Mouse (Mus musculus): ENCODE measurements around the gene Olfr497. TPM values are rescaled to one million over a fixed set of nuclear protein-coding genes. Genes with fewer than 3 reads are reported as not detected.

Gene Olfr497
- not detected for total RNA-seq (2021)
- long read RNA-seq, experiment 1, result 0 reads
- long read RNA-seq, experiment 2, result 0 reads

GRCm38 (mm10) chr7:108420121-108420520, at the start of gene Olfr497:
Gene Olfr497, plus strand, starts transcription at chr7:108420421.
- intact Hi-C loops (cut with DNase I), result no loop called here

GRCm38 (mm10) chr7:108392867-108393266, 27.4 kb upstream of the Olfr497 start, which contains the start of gene Olfr495:
Gene Olfr495, plus strand, starts transcription at chr7:108393167.
- DNase-seq (ENCODE audit: low spot score in 2 of 2), result no peak
- intact Hi-C loops (cut with DNase I), result no loop called here

More at GRCm38 (mm10) chr7:108420121-108420520, at the start of gene Olfr497:
- no peak for DNase-seq (ENCODE audit: low spot score in 2 of 2)

- intact Hi-C loops (cut with DNase I), result no loop called here
- DNase-seq (ENCODE audit: low spot score in 2 of 2), result no peak
Measured at GRCm38 (mm10) chr7:108465026-108465425, 44.8 kb downstream of the Olfr497 start, which contains the start of gene Olfr498. Gene Olfr498, plus strand, starts transcription at chr7:108465326.

Other genes starting within 250 kb of the Olfr497 start
- gene Olfr486, start 247.7 kb upstream of the Olfr497 start, total RNA-seq (2021), result not detected
- gene Olfr487, start 205.8 kb upstream of the Olfr497 start, total RNA-seq (2021), result not detected
- not detected for gene Olfr488, start 162.1 kb upstream of the Olfr497 start, total RNA-seq (2021)
- gene Olfr490, start 131.5 kb upstream of the Olfr497 start, total RNA-seq (2021), result not detected
- gene Olfr491, start 107.0 kb upstream of the Olfr497 start, total RNA-seq (2021), result not detected
- not detected for gene Olfr492, start 96.7 kb upstream of the Olfr497 start, total RNA-seq (2021)
- not detected for gene Olfr493, start 73.4 kb upstream of the Olfr497 start, total RNA-seq (2021)
- gene Olfr494, start 55.1 kb upstream of the Olfr497 start, total RNA-seq (2021), result not detected
- gene Olfr495, start 27.3 kb upstream of the Olfr497 start, total RNA-seq (2021), result not detected
- gene Olfr498, start 44.9 kb downstream of the Olfr497 start, total RNA-seq (2021), result not detected
- gene Olfr502, start 104.6 kb downstream of the Olfr497 start, total RNA-seq (2021), result not detected
- gene Olfr503, start 124.1 kb downstream of the Olfr497 start, total RNA-seq (2021), result not detected
- not detected for gene Olfr504, start 145.4 kb downstream of the Olfr497 start, total RNA-seq (2021)
- gene Olfr506, start 190.4 kb downstream of the Olfr497 start, total RNA-seq (2021), result not detected
- gene Olfr507, start 201.4 kb downstream of the Olfr497 start, total RNA-seq (2021), result not detected
- gene Olfr508, start 209.6 kb downstream of the Olfr497 start, total RNA-seq (2021), result not detected
- gene Olfr509, start 231.5 kb downstream of the Olfr497 start, total RNA-seq (2021), result not detected
- gene Olfr510, start 246.0 kb downstream of the Olfr497 start, total RNA-seq (2021), result not detected

All from left cerebral cortex, postnatal 14 days (tissue).